Mouse (Mus musculus) embryonic facial prominence, embryonic 12.5 days (tissue): ENCODE results near the gene Park7. TPM values are rescaled to one million over a fixed set of nuclear protein-coding genes. Genes with fewer than 3 reads are reported as not detected.
A peak's percentile ranks its signal among the peaks of the same experiment; 100 is the strongest.
"Not testable (repeated sequence)": the region's sequence is repeated elsewhere in the genome, so short reads cannot be mapped to it uniquely, and the experiment has no call there.

Experiments used
- ATAC-seq: fragments of 200-750 bp; cut with Nextera tagmentation; 2 replicates; pipeline ENCODE4 v1.8.0; 2017; ENCODE audit not compliant: insufficient number of reproducible peaks, insufficient read depth, low FRiP score, low TSS enrichment
- H3K27ac ChIP-seq: fragments of 300-500 bp; sonication (generic); 2 replicates; pipeline ENCODE4 v1.5.1; 2016; ENCODE audit warnings: mild to moderate bottlenecking
- H3K27me3 ChIP-seq: fragments of 300-500 bp; sonication (generic); 2 replicates; pipeline ENCODE4 v1.6.1; 2016; ENCODE audit warnings: mild to moderate bottlenecking, moderate library complexity
- H3K36me3 ChIP-seq: fragments of 300-500 bp; sonication (generic); 2 replicates; pipeline ENCODE4 v1.6.1; 2016; ENCODE audit warnings: mild to moderate bottlenecking
- H3K4me1 ChIP-seq: fragments of 300-500 bp; sonication (generic); 2 replicates; pipeline ENCODE4 v1.6.1; 2016
- H3K4me2 ChIP-seq: fragments of 300-500 bp; sonication (generic); replicated peaks from 2 replicates; pipeline ENCODE4 v1.6.1; 2016; ENCODE audit warnings: mild to moderate bottlenecking, moderate library complexity
- H3K4me3 ChIP-seq: fragments of 300-500 bp; sonication (generic); 2 replicates; pipeline ENCODE4 v1.5.1; 2016; ENCODE audit warnings: mild to moderate bottlenecking
- H3K9ac ChIP-seq: fragments of 300-500 bp; sonication (generic); 2 replicates; pipeline ENCODE4 v1.6.1; 2016; ENCODE audit warnings: mild to moderate bottlenecking, moderate library complexity
- H3K9me3 ChIP-seq: fragments of 300-500 bp; sonication (generic); 2 replicates; pipeline ENCODE4 v1.6.1; 2016; ENCODE audit warnings: mild to moderate bottlenecking, moderate library complexity
- WGBS: fragments of 180-500 bp; shearing (Covaris S2); methylation state at CpG from one replicate; pipeline ENCODE4 v1.1.7; 2016; 5-methylcytosine and 5-hydroxymethylcytosine counted together
- polyA plus RNA-seq: library from polyadenylated mRNA; unstranded; fragments of >200 nt; fragmentation: Nextera tagmentation; extraction: Ambion mirVana; gene quantifications from 2 replicates; pipeline ENCODE4 v1.2.1, GENCODE M21; 2016

Gene Park7
- polyA plus RNA-seq, 1 experiment from 2014 or later: 425 TPM

DNA sequence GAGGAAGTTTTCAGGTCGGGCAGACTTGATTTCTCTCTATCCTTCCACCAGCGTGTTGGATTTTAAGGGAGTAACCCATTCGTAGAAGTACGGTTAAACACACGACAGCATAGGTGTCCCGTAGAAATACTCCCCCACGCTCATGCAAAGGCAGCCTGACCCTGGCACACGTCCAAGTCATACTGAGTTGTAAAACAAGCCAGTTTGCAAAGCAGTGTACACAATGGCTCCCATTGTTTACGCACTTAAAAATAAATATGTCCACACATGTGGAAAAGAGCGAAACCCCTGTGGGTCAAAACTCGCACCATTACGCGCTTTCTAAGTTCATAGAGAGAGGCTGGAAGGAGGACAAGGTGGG, 24.3 kb downstream of the Park7 start:
- Histone ChIP-seq H3K27ac (0 out of 2 replicates have a peak overlapping the region, but pooled peaks have one; percentile 6), H3K9me3 (no peaks in the 10 kb centered on the region), H3K27me3 (no peaks in the 10 kb centered on the region), H3K36me3 (no peaks in the 10 kb centered on the region), H3K4me1 (peaks cover 10% of the 10 kb centered on the region; the same call in 1 of the 2 replicates), H3K4me2 (no peak overlapping the region; the same call in 1 of the 2 replicates), H3K9ac (no peak overlapping the region), H3K4me3 (no peak overlapping the region)
- ATAC-seq: no peak
- whole genome bisulfite sequencing: 48% methylated on average over 13 of the region's 13 CpGs

DNA sequence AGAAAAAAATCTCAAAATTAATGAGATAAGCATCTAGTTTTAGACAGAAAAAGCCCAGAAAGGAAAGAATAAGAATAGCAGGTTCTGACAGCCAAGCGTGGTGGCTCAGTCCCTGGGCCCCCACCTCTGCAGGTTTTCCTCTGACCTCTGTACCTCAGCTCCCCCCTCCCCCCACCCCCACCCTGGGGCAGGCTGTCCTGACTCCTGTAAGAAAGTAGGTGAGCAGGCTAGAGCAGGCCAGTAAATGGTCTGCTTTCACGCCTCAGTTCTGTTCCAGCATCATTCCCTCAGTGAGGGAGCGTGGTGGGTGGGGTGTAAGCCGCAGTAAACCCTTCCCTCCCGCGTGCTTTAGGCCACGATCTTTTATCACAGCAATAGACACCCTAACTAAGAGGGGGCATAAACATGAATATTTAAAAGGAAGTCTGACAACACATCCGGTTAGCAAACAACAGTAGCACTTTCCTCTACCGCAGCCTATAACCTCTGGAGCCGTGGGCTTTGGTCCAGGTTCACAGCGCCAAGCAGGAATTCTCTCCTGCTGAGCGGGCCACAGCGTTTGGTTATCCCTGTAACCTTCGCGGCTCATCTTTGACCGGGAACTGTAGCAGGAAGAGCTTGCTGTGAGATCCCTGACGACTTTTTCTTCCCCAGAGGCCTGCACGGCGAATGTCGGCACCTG, 24.8 kb downstream of the Park7 start:
- Histone ChIP-seq H3K4me3 (no peak overlapping the region), H3K27me3 (no peaks in the 10 kb centered on the region), H3K4me1 (peaks cover 10% of the 10 kb centered on the region; the same call in 1 of the 2 replicates), H3K9me3 (no peaks in the 10 kb centered on the region), H3K9ac (no peak overlapping the region), H3K4me2 (no peak overlapping the region), H3K36me3 (no peaks in the 10 kb centered on the region), H3K27ac (0 out of 2 replicates have a peak overlapping the region, but pooled peaks have one; percentile 6)
- 42% methylated on average over 20 of the region's 20 CpGs for WGBS
- no peak for ATAC-seq

GRCm38 (mm10) chr4:150888492-150888891, 25.7 kb downstream of the Park7 start:
- no peak overlapping the region for H3K4me2 ChIP-seq
- WGBS: 67% methylated on average over 4 of the region's 4 CpGs
- no peak for ATAC-seq
- H3K27me3 ChIP-seq: no peaks in the 10 kb centered on the region
- no peak overlapping the region for H3K9ac ChIP-seq
- H3K4me1 ChIP-seq: peaks cover 10% of the 10 kb centered on the region; the same call in 1 of the 2 replicates
- H3K36me3 ChIP-seq: no peaks in the 10 kb centered on the region
- no peak overlapping the region for H3K4me3 ChIP-seq
- H3K27ac ChIP-seq: no peak overlapping the region
- no peaks in the 10 kb centered on the region for H3K9me3 ChIP-seq

DNA sequence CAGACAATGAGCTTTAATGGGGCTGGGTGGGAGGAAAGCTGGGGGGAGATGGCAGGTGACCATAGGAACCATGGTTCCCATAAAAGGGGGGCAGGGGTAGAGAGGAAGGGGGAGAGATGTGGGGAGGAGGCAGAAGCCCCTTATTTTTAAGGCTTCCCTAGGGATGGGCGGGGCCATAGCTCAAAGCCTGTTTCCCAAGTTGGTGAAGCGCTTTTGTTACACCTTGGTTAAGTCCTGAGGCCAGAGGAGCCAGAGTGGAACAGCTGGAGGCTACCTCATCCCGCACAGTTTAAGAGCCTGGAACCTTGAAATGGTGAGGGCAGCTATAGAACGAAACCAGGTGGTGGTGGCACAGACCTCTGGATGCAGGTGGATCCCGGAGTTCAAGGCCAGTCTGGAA, 26.3 kb downstream of the Park7 start:
- H3K4me3 ChIP-seq: no peak overlapping the region
- no peak for ATAC-seq
- no peak overlapping the region for H3K9ac ChIP-seq
- H3K36me3 ChIP-seq: no peaks in the 10 kb centered on the region
- 72% methylated on average over 5 of the region's 5 CpGs for WGBS
- H3K4me1 ChIP-seq: peaks cover 10% of the 10 kb centered on the region; the same call in 1 of the 2 replicates
- no peaks in the 10 kb centered on the region for H3K9me3 ChIP-seq
- H3K27me3 ChIP-seq: no peaks in the 10 kb centered on the region
- H3K27ac ChIP-seq: no peak overlapping the region
- no peak overlapping the region for H3K4me2 ChIP-seq

GRCm38 (mm10) chr4:150882632-150883031, 31.6 kb downstream of the Park7 start:
- H3K4me2 ChIP-seq: no peak overlapping the region
- no peak for ATAC-seq
- 88% methylated on average over 5 of the region's 5 CpGs for WGBS
- H3K9ac ChIP-seq: no peak overlapping the region
- no peak overlapping the region for H3K4me3 ChIP-seq
- peaks cover 27% of the 10 kb centered on the region for H3K9me3 ChIP-seq
- H3K4me1 ChIP-seq: no peaks in the 10 kb centered on the region
- no peak overlapping the region for H3K27ac ChIP-seq
- H3K27me3 ChIP-seq: no peaks in the 10 kb centered on the region
- H3K36me3 ChIP-seq: no peaks in the 10 kb centered on the region

GRCm38 (mm10) chr4:150880364-150880763, 33.9 kb downstream of the Park7 start:
- Histone ChIP-seq H3K36me3 (no peaks in the 10 kb centered on the region), H3K27ac (no peak overlapping the region), H3K4me2 (no peak overlapping the region), H3K9ac (no peak overlapping the region), H3K9me3 (peaks cover 27% of the 10 kb centered on the region), H3K4me3 (no peak overlapping the region), H3K27me3 (no peaks in the 10 kb centered on the region), H3K4me1 (no peaks in the 10 kb centered on the region)
- ATAC-seq: no peak
- WGBS: 83% methylated on average over 5 of the region's 5 CpGs

- H3K27me3 ChIP-seq: no peaks in the 10 kb centered on the region
- H3K9ac ChIP-seq: no peak overlapping the region
- no peak overlapping the region for H3K4me3 ChIP-seq
- no peak overlapping the region for H3K27ac ChIP-seq
- H3K4me1 ChIP-seq: no peaks in the 10 kb centered on the region
- no peaks in the 10 kb centered on the region for H3K36me3 ChIP-seq
- H3K4me2 ChIP-seq: no peak overlapping the region
- no peak for ATAC-seq
- H3K9me3 ChIP-seq: peaks cover 27% of the 10 kb centered on the region
- 92% methylated on average over 22 of the region's 22 CpGs for WGBS
Observed at GRCm38 (mm10) chr4:150879631-150880030, 34.6 kb downstream of the Park7 start.

- WGBS: 87% methylated on average over 10 of the region's 10 CpGs
- Histone ChIP-seq H3K27me3 (no peaks in the 10 kb centered on the region), H3K27ac (no peak overlapping the region), H3K4me1 (peaks cover 17% of the 10 kb centered on the region), H3K36me3 (no peaks in the 10 kb centered on the region), H3K4me3 (no peak overlapping the region), H3K9ac (no peak overlapping the region), H3K9me3 (peaks cover 24% of the 10 kb centered on the region), H3K4me2 (no peak overlapping the region)
- ATAC-seq: no peak
Observed at GRCm38 (mm10) chr4:150875393-150875792, 38.8 kb downstream of the Park7 start.

DNA sequence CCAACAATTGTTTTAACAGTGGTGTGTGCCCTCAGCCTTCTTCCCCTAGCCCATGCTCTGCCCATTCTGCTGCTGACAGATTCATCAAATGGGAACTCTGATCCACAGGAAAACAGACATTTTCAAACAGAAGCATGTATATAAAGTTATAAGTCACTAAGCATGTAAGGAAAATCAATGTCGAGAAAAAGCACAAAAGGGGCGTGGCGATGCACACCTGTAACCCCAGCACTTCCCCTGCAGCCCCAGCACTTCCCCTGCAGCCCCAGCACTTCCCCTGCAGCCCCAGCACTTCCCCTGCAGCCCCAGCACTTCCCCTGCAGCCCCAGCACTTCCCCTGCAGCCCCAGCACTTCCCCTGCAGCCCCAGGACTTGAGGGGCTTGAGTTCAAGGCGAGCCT, 39.8 kb downstream of the Park7 start:
- H3K27ac ChIP-seq, H3K27me3 ChIP-seq, H3K36me3 ChIP-seq, H3K9ac ChIP-seq, H3K4me3 ChIP-seq, H3K4me2 ChIP-seq, ATAC-seq: not testable (repeated sequence)
- WGBS: 81% methylated on average over 4 of the region's 4 CpGs
- Histone ChIP-seq H3K4me1 (peaks cover 23% of the 10 kb centered on the region), H3K9me3 (peaks cover 14% of the 10 kb centered on the region)

GRCm38 (mm10) chr4:150872681-150873080, 41.6 kb downstream of the Park7 start:
- no peaks in the 10 kb centered on the region for H3K9me3 ChIP-seq
- H3K4me2 ChIP-seq: peak overlapping the region; percentile 6; the same call in 1 of the 2 replicates
- peak overlapping the region; percentile 73 for H3K27ac ChIP-seq
- no peaks in the 10 kb centered on the region for H3K27me3 ChIP-seq
- H3K4me1 ChIP-seq: peaks cover 25% of the 10 kb centered on the region
- H3K36me3 ChIP-seq: peaks cover 6% of the 10 kb centered on the region
- 0 out of 2 replicates have a peak overlapping the region, but pooled peaks have one; percentile 30 for H3K9ac ChIP-seq
- no peak overlapping the region for H3K4me3 ChIP-seq
- no peak for ATAC-seq
- WGBS: 58% methylated on average over 8 of the region's 8 CpGs

DNA sequence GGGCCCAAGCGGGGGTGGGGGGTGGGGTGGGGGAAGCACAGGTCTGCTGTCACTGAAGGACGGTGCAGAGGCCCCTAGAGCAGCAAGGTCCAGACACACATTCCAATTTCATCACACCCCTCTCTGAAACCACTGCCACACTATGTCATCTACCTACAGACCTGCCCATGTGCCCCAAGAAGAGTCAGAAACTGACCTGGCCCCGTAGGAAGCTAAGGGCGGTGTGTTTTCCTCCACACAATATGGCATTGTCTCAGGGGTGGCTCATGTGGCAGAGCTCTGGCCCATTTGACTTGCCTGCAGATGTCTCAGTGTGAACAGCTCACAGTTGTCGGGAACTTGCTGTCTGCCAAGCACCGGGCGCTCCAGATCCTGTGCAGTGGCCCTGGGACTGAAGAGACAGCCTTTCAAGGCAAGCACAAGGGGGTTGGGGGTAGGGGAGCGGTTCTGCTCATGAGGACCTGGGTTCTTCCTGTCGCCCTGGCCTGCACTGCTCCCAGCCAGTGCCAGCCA, 42.0 kb downstream of the Park7 start:
- Histone ChIP-seq H3K4me2 (peak overlapping the region; percentile 6; the same call in 1 of the 2 replicates), H3K4me3 (no peak overlapping the region), H3K9ac (0 out of 2 replicates have a peak overlapping the region, but pooled peaks have one; percentile 30), H3K9me3 (no peaks in the 10 kb centered on the region), H3K4me1 (peaks cover 25% of the 10 kb centered on the region), H3K27me3 (no peaks in the 10 kb centered on the region), H3K36me3 (peaks cover 10% of the 10 kb centered on the region), H3K27ac (peak overlapping the region; percentile 73)
- WGBS: 12% methylated on average over 9 of the region's 9 CpGs
- ATAC-seq: peak; percentile 35; the same call in 1 of the 2 replicates
